8 mouse cellular contexts compared by ENCODE assay signal in the genomic region with DNA sequence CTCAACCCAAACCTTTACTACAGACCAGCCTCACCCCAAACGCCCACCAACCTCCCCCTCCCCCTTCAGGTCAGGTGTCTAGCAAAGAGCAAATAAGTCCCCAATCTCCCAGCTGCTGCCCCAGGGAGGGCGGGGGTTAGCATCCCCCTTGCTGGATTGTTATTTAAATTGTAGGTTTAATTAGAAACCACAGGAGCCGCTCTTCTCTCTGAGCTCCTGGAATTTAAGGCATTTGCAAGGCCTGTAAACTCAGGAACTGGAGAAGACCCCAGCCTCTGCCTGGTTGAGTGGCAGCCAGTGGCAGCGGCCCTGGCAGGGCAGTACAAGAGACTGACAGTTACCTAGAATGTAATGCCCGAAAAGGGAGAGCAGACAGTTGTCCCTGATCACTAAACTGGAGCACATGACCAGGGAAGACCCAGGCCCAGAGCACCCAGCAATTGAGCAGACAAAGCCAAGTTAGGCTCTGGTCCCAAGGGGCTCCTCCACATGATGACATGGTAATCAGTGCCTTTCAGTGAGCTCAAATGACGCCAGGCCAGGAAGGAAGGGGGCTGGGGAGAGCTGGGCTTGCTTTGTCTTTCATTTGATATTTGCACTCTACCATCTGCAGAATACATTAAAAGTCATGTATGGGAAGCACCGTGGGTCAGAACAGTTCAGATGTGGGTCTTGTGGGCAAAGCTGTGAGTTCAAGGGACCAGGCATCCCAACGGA. TPM values are rescaled to one million over a fixed set of nuclear protein-coding genes. Genes with fewer than 3 reads are reported as not detected.
DNase-seq lines count a peak whose midpoint lies in the region; ATAC-seq and TF ChIP-seq lines count a peak whose summit lies in the region.

No protein-coding gene starts in this region.

- H3K27ac ChIP-seq in ES-E14 (ENCODE audit: insufficient read depth, low read depth, low read length, poor library complexity, severe bottlenecking) = peak overlapping the region; percentile 91
- peak overlapping the region; percentile 87 for H3K27ac ChIP-seq in heart, embryonic 11.5 days (ENCODE audit: low read depth, low read length)
- peak overlapping the region; percentile 81 for H3K27ac ChIP-seq in liver, embryonic 13.5 days

- H3K4me3 ChIP-seq in ES-E14 (ENCODE audit: insufficient read depth in 1 of 2, low read depth in 1 of 2, low read length in 2 of 2, poor library complexity in 1 of 2, severe bottlenecking in 1 of 2) = peak overlapping the region; percentile 7 to 27; a peak in 1 of 4 replicates
- H3K4me3 ChIP-seq in heart, embryonic 11.5 days (ENCODE audit: low read depth, low read length) = no peak overlapping the region
- no peak overlapping the region for H3K4me3 ChIP-seq in liver, embryonic 13.5 days (replicated peaks)

- H3K36me3 ChIP-seq in ES-E14 (ENCODE audit: control insufficient read depth, insufficient read depth, low read length, poor library complexity, severe bottlenecking) = peaks cover 9% of the 10 kb centered on the region; the same call in 1 of the 2 replicates
- H3K36me3 ChIP-seq in heart, embryonic 11.5 days (ENCODE audit: control insufficient read depth, insufficient read depth, low read length) = 0 out of 2 replicates have a peak, but pooled peaks cover 3% of the 10 kb centered on the region
- peaks cover 37% of the 10 kb centered on the region for H3K36me3 ChIP-seq in liver, embryonic 13.5 days

- no peaks in the 10 kb centered on the region for H3K27me3 ChIP-seq in heart, embryonic 11.5 days (ENCODE audit: control insufficient read depth, insufficient read depth, low read length)
- no peaks in the 10 kb centered on the region for H3K27me3 ChIP-seq in liver, embryonic 13.5 days

- peaks cover 27 to 55% of the 10 kb centered on the region in 2 experiments for H3K4me1 ChIP-seq in ES-E14 (ENCODE audit: control insufficient read depth in 2 of 2, insufficient read depth in 2 of 2, low read length in 2 of 2, poor library complexity in 1 of 2)
- H3K4me1 ChIP-seq in heart, embryonic 11.5 days (ENCODE audit: control insufficient read depth, insufficient read depth, low read length) = peaks cover 88% of the 10 kb centered on the region
- peaks cover 100% of the 10 kb centered on the region for H3K4me1 ChIP-seq in liver, embryonic 13.5 days (replicated peaks)

- 12% methylated on average over 8 of the region's 8 CpGs for WGBS in heart, embryonic 11.5 days (ENCODE audit: insufficient replicate concordance)
- WGBS in liver, embryonic 13.5 days (ENCODE audit: insufficient replicate concordance) = 58% methylated on average over 8 of the region's 8 CpGs

- DNase-seq in 3T3-L1 (ENCODE audit: low read depth, low spot score) (peak; percentile 48), ES-E14 (ENCODE audit: low read depth, low spot score) (peak; percentile 90)
- no peak for DNase-seq in liver, embryonic 13.5 days
- no peak for DNase-seq in ovary, adult 18-20 months (ENCODE audit: low spot score)
- no peak for DNase-seq in right cerebral cortex, postnatal 25 days
- DNase-seq in ovary, postnatal 14 days (ENCODE audit: low spot score) = no peak
- no peak for DNase-seq in cerebellum, postnatal 14 days

- no peak for ATAC-seq in heart, embryonic 11.5 days (replicated peaks; ENCODE audit: insufficient number of reproducible peaks, low FRiP score, low TSS enrichment)
- ATAC-seq in liver, embryonic 13.5 days (ENCODE audit: low read depth) = no peak

- peak overlapping the region; percentile 44; the same call in 1 of the 2 replicates for H3K9ac ChIP-seq in ES-E14 (ENCODE audit: insufficient read depth, low read depth, low read length, poor library complexity, severe bottlenecking)
- H3K9ac ChIP-seq in heart, embryonic 11.5 days (ENCODE audit: low read depth, low read length) = peak overlapping the region; percentile 61
- H3K9ac ChIP-seq in liver, embryonic 13.5 days = peak overlapping the region; percentile 42; the same call in 1 of the 2 replicates

- H3K4me2 ChIP-seq in heart, embryonic 11.5 days = peak overlapping the region; percentile 49
- no peak overlapping the region for H3K4me2 ChIP-seq in liver, embryonic 13.5 days

- H3K9me3 ChIP-seq in ES-E14 (ENCODE audit: control insufficient read depth, insufficient read depth, low read depth, low read length) = no peaks in the 10 kb centered on the region
- H3K9me3 ChIP-seq in heart, embryonic 11.5 days (replicated peaks; ENCODE audit: control insufficient read depth, low read length) = no peaks in the 10 kb centered on the region
- H3K9me3 ChIP-seq in liver, embryonic 13.5 days (replicated peaks) = no peaks in the 10 kb centered on the region

- in situ Hi-C loops in ES-E14 (cut with MboI; ENCODE audit: low sequenced_read_pairs in 2 of 2, unreplicated experiment in 2 of 2) = no loop called here

TF ChIP-seq in ES-E14, 5 proteins besides CTCF, POLR2A, EP300 and RAD21:
- no peak for TF ChIP-seq HCFC1 (IDR thresholded peaks at IDR 0.05; ENCODE audit: borderline replicate concordance, insufficient read depth, low read length)
- TF ChIP-seq MAFK (IDR thresholded peaks at IDR 0.05; ENCODE audit: insufficient read depth, low read depth, low read length) = no peak
- TF ChIP-seq ZC3H11A (IDR thresholded peaks at IDR 0.05; ENCODE audit: borderline replicate concordance, low read depth, low read length) = no peak
- TF ChIP-seq ZNF384 (IDR thresholded peaks at IDR 0.05; ENCODE audit: low read depth, low read length) = no peak
- no peak for TF ChIP-seq CHD2 (IDR thresholded peaks at IDR 0.05; ENCODE audit: low read depth, low read length)

RNA-seq across cellular contexts. Expression of a gene that starts 42.1 kb away (rescaled TPM):
- 15.0 and 15.9 TPM in 2 replicates for total RNA-seq in ES-E14 (2012; rRNA removed)
- 9.2 and 11.1 TPM in 2 replicates for polyA plus RNA-seq in heart, embryonic 11.5 days (2014; fragmentation: Nextera tagmentation; extraction: Ambion mirVana)
- 2.3 and 3.0 TPM in 2 replicates for polyA plus RNA-seq in liver, embryonic 13.5 days (2015; fragmentation: Nextera tagmentation; extraction: Ambion mirVana)

Comparison
In these comparisons a context has a peak if more than half of its experiments do, and no peak if none do; other contexts are left out.
1. DNase-seq: peak in 3T3-L1 (single experiment) and ES-E14 (single experiment); none in liver, embryonic 13.5 days (single experiment), ovary, adult 18-20 months (single experiment), right cerebral cortex, postnatal 25 days (single experiment), ovary, postnatal 14 days (single experiment) and cerebellum, postnatal 14 days (0 of 2).
2. H3K4me3 ChIP-seq: peak in ES-E14 (2 of 2); none in heart, embryonic 11.5 days (single experiment) and liver, embryonic 13.5 days (single experiment).
3. Peak in every context shown above with its lines, with median percentiles within 50 percentile points of each other: H3K27ac ChIP-seq and H3K9ac ChIP-seq.